Mouse (Mus musculus) limb, embryonic 15.5 days (tissue): Measurements from ENCODE around the gene Gclm. TPM values are rescaled to one million over a fixed set of nuclear protein-coding genes. Genes with fewer than 3 reads are reported as not detected.
A peak's percentile ranks its signal among the peaks of the same experiment; 100 is the strongest.

Experiments
- ATAC-seq: fragments of 200-750 bp; cut with Nextera tagmentation; 2 replicates; pipeline ENCODE4 v1.8.0; 2017; ENCODE audit warnings: low read depth, moderate TSS enrichment; ENCODE audit not compliant: insufficient number of reproducible peaks, low FRiP score, low TSS enrichment
- H3K27ac ChIP-seq: fragments of 300-500 bp; sonication (generic); 2 replicates; pipeline ENCODE4 v1.5.1; 2015; ENCODE audit warnings: moderate library complexity, mild to moderate bottlenecking, inconsistent platforms
- H3K27me3 ChIP-seq: fragments of 300-500 bp; sonication (generic); 2 replicates; pipeline ENCODE4 v1.6.1; 2015; ENCODE audit warnings: inconsistent platforms
- H3K36me3 ChIP-seq: fragments of 300-500 bp; sonication (generic); 2 replicates; pipeline ENCODE4 v1.6.1; 2015; ENCODE audit warnings: inconsistent platforms
- H3K4me1 ChIP-seq: fragments of 300-500 bp; sonication (generic); 2 replicates; pipeline ENCODE4 v1.6.1; 2015; ENCODE audit warnings: inconsistent platforms
- H3K4me2 ChIP-seq: fragments of 300-500 bp; sonication (generic); 2 replicates; pipeline ENCODE4 v1.6.1; 2015; ENCODE audit warnings: mild to moderate bottlenecking, inconsistent platforms
- H3K4me3 ChIP-seq: fragments of 300-500 bp; sonication (generic); 2 replicates; pipeline ENCODE4 v1.5.1; 2015; ENCODE audit warnings: mild to moderate bottlenecking, inconsistent platforms
- H3K9ac ChIP-seq: fragments of 300-500 bp; sonication (generic); 2 replicates; pipeline ENCODE4 v1.6.1; 2015; ENCODE audit warnings: inconsistent platforms
- H3K9me3 ChIP-seq: fragments of 300-500 bp; sonication (generic); 2 replicates; pipeline ENCODE4 v1.6.1; 2016; ENCODE audit warnings: inconsistent platforms
- WGBS: fragments of 180-500 bp; shearing (Covaris S2); methylation state at CpG from one replicate; pipeline ENCODE4 v1.1.7; 2015; 5-methylcytosine and 5-hydroxymethylcytosine counted together
- polyA plus RNA-seq: library from polyadenylated mRNA; unstranded; fragments of >200 nt; fragmentation: Nextera tagmentation; extraction: Ambion mirVana; gene quantifications from 2 replicates; pipeline ENCODE4 v1.2.1, GENCODE M21; 2015

Gclm gene
- polyA plus RNA-seq = 45.7 and 56.6 TPM in 2 replicates

- Histone ChIP-seq H3K9ac (peak within 1 kb of the TSS; percentile 89), H3K27ac (peak within 1 kb of the TSS; percentile 86)
Measured at GRCm38 (mm10) chr3:122245215-122245877, at the start of gene Gclm. Gclm (plus strand) TSS chr3:122245557.

GRCm38 (mm10) chr3:122196621-122197298, 48.6 kb upstream of the Gclm start:
- 74% methylated on average over 4 of the region's 4 CpGs for WGBS
- Histone ChIP-seq H3K4me1 (0 out of 2 replicates have a peak, but pooled peaks cover 6% of the 10 kb centered on the region), H3K27ac (no peak overlapping the region), H3K27me3 (no peaks in the 10 kb centered on the region), H3K4me2 (no peak overlapping the region), H3K9me3 (no peaks in the 10 kb centered on the region), H3K4me3 (no peak overlapping the region), H3K9ac (no peak overlapping the region), H3K36me3 (no peaks in the 10 kb centered on the region)
- no peak for ATAC-seq

More at GRCm38 (mm10) chr3:122245215-122245877, at the start of gene Gclm:
- Histone ChIP-seq H3K9me3 (no peaks in the 10 kb centered on the region), H3K4me3 (peak within 1 kb of the TSS; percentile 98), H3K4me1 (peaks cover 19% of the 10 kb centered on the region), H3K4me2 (peak within 1 kb of the TSS; percentile 81), H3K27me3 (no peaks in the 10 kb centered on the region), H3K36me3 (no peaks in the 10 kb centered on the region)
- under 1% methylated on average over 66 of the region's 90 CpGs for WGBS
- ATAC-seq = peak; percentile 99

DNA sequence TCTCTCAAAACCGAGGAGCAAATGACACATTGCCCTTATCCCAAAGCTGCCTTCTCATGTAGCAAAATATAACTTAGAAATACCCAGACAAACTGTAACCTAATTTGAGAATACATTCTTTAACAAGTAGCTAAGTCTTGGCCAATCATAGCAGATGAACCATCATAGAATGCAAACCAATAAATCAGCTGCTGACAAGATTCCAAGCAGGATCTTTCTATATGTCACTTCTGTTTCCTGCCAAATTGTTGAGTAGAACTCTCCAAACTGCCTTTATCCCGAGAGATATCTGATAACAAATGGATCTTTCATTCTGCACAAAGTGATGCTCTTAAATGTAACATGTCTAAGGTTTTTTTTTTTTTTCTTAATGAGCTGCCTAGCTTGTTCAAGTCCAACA, 46.8 kb upstream of the Gclm start:
- H3K36me3 ChIP-seq = no peaks in the 10 kb centered on the region
- H3K9me3 ChIP-seq = no peaks in the 10 kb centered on the region
- WGBS = 68% methylated on average over 2 of the region's 2 CpGs
- H3K4me1 ChIP-seq = peaks cover 15% of the 10 kb centered on the region; the same call in 1 of the 2 replicates
- H3K9ac ChIP-seq = no peak overlapping the region
- H3K4me2 ChIP-seq = no peak overlapping the region
- H3K27me3 ChIP-seq = no peaks in the 10 kb centered on the region
- no peak overlapping the region for H3K4me3 ChIP-seq
- H3K27ac ChIP-seq = no peak overlapping the region
- ATAC-seq = no peak

- Histone ChIP-seq H3K4me1 (peaks cover 15% of the 10 kb centered on the region; the same call in 1 of the 2 replicates), H3K36me3 (no peaks in the 10 kb centered on the region), H3K9ac (no peak overlapping the region), H3K4me2 (no peak overlapping the region), H3K9me3 (no peaks in the 10 kb centered on the region), H3K4me3 (no peak overlapping the region), H3K27ac (no peak overlapping the region), H3K27me3 (no peaks in the 10 kb centered on the region)
- ATAC-seq = no peak
- WGBS = 50% methylated on average over 8 of the region's 8 CpGs
Measured at GRCm38 (mm10) chr3:122198966-122199381, 46.4 kb upstream of the Gclm start.

GRCm38 (mm10) chr3:122199600-122199999, 45.8 kb upstream of the Gclm start:
- no peak overlapping the region for H3K9ac ChIP-seq
- ATAC-seq = no peak
- no peaks in the 10 kb centered on the region for H3K36me3 ChIP-seq
- H3K4me1 ChIP-seq = peaks cover 15% of the 10 kb centered on the region; the same call in 1 of the 2 replicates
- no peak overlapping the region for H3K27ac ChIP-seq
- 64% methylated on average over 4 of the region's 4 CpGs for WGBS
- H3K27me3 ChIP-seq = no peaks in the 10 kb centered on the region
- no peak overlapping the region for H3K4me2 ChIP-seq
- H3K4me3 ChIP-seq = no peak overlapping the region
- no peaks in the 10 kb centered on the region for H3K9me3 ChIP-seq

GRCm38 (mm10) chr3:122200017-122200416, 45.3 kb upstream of the Gclm start:
- WGBS = 82% methylated on average over 5 of the region's 5 CpGs
- Histone ChIP-seq H3K9ac (no peak overlapping the region), H3K4me3 (no peak overlapping the region), H3K36me3 (no peaks in the 10 kb centered on the region), H3K4me2 (no peak overlapping the region), H3K27ac (no peak overlapping the region), H3K4me1 (peaks cover 15% of the 10 kb centered on the region; the same call in 1 of the 2 replicates), H3K9me3 (no peaks in the 10 kb centered on the region), H3K27me3 (no peaks in the 10 kb centered on the region)
- no peak for ATAC-seq

DNA sequence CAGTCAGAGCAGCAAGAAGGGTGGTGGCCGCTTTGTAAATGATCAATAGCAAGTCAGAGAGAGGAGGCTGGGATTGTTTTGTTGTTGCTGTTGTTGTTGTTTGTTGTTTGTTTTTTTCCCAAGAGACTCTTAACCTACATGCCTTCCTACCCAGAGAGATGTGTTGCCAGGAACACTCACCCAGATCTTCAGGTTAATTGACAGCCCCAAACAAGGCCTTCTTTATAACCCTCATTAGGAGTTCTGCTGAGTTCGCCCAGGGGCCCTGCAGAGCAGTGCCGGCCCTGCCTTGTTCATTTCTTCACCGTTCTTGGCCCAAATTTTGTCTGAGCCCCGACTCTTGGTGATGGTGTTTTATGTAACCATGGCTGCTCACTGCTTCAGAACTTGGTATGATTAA, 44.9 kb upstream of the Gclm start:
- H3K4me1 ChIP-seq = peaks cover 15% of the 10 kb centered on the region; the same call in 1 of the 2 replicates
- H3K9me3 ChIP-seq = no peaks in the 10 kb centered on the region
- no peak for ATAC-seq
- H3K4me3 ChIP-seq = no peak overlapping the region
- WGBS = 39% methylated on average over 5 of the region's 5 CpGs
- H3K36me3 ChIP-seq = no peaks in the 10 kb centered on the region
- H3K27me3 ChIP-seq = no peaks in the 10 kb centered on the region
- no peak overlapping the region for H3K4me2 ChIP-seq
- no peak overlapping the region for H3K27ac ChIP-seq
- H3K9ac ChIP-seq = no peak overlapping the region

- Histone ChIP-seq H3K36me3 (no peaks in the 10 kb centered on the region), H3K4me2 (no peak overlapping the region), H3K4me3 (no peak overlapping the region), H3K27ac (0 out of 2 replicates have a peak overlapping the region, but pooled peaks have one; percentile 43), H3K9me3 (no peaks in the 10 kb centered on the region), H3K4me1 (peaks cover 15% of the 10 kb centered on the region; the same call in 1 of the 2 replicates), H3K9ac (no peak overlapping the region), H3K27me3 (no peaks in the 10 kb centered on the region)
- 26% methylated on average over 5 of the region's 5 CpGs for WGBS
- ATAC-seq = no peak
Measured at GRCm38 (mm10) chr3:122202307-122202732, 43.0 kb upstream of the Gclm start.

GRCm38 (mm10) chr3:122203675-122204329, 41.6 kb upstream of the Gclm start:
- no peak overlapping the region for H3K4me3 ChIP-seq
- no peaks in the 10 kb centered on the region for H3K36me3 ChIP-seq
- H3K9me3 ChIP-seq = no peaks in the 10 kb centered on the region
- H3K27me3 ChIP-seq = no peaks in the 10 kb centered on the region
- WGBS = 71% methylated on average over 9 of the region's 9 CpGs
- no peak overlapping the region for H3K9ac ChIP-seq
- no peak overlapping the region for H3K27ac ChIP-seq
- peaks cover 15% of the 10 kb centered on the region; the same call in 1 of the 2 replicates for H3K4me1 ChIP-seq
- ATAC-seq = no peak
- H3K4me2 ChIP-seq = no peak overlapping the region

GRCm38 (mm10) chr3:122205753-122206152, 39.6 kb upstream of the Gclm start:
- Histone ChIP-seq H3K27ac (no peak overlapping the region), H3K4me1 (peaks cover 8% of the 10 kb centered on the region; the same call in 1 of the 2 replicates)
- WGBS = 87% methylated on average over 6 of the region's 6 CpGs

GRCm38 (mm10) chr3:122206279-122207070, 38.9 kb upstream of the Gclm start:
- H3K27me3 ChIP-seq = no peaks in the 10 kb centered on the region
- H3K4me2 ChIP-seq = no peak overlapping the region
- ATAC-seq = no peak
- H3K27ac ChIP-seq = no peak overlapping the region
- H3K36me3 ChIP-seq = no peaks in the 10 kb centered on the region
- 69% methylated on average over 8 of the region's 8 CpGs for WGBS
- H3K4me1 ChIP-seq = peaks cover 8% of the 10 kb centered on the region; the same call in 1 of the 2 replicates
- no peak overlapping the region for H3K9ac ChIP-seq
- H3K9me3 ChIP-seq = no peaks in the 10 kb centered on the region
- H3K4me3 ChIP-seq = no peak overlapping the region

More at GRCm38 (mm10) chr3:122205753-122206152, 39.6 kb upstream of the Gclm start:
- Histone ChIP-seq H3K4me2 (no peak overlapping the region), H3K27me3 (no peaks in the 10 kb centered on the region), H3K9ac (no peak overlapping the region), H3K36me3 (no peaks in the 10 kb centered on the region), H3K4me3 (no peak overlapping the region), H3K9me3 (no peaks in the 10 kb centered on the region)
- ATAC-seq = no peak
